Mouse (Mus musculus): Measurements from ENCODE around the gene Slc27a4.

GRCm38 (mm10) chr2:29817426-29818232 lies 15.2 kb downstream of the Slc27a4 start:
- TF ChIP-seq TAL1 (IDR thresholded peaks at IDR 0.05; ENCODE audit: low read length) (no peak), GATA1 (IDR thresholded peaks at IDR 0.05; ENCODE audit: low read length) (no peak)
